ENCODE assay signal across 8 mouse cellular contexts in genomic region chr10:12612235-12612863, GRCm38 (mm10).
A peak's percentile ranks its signal among the peaks of the same experiment; 100 is the strongest.
DNase-seq lines count a peak whose midpoint lies in the region; ATAC-seq and TF ChIP-seq lines count a peak whose summit lies in the region.

No protein-coding gene starts in this region.

- no peak for TF ChIP-seq EP300 in stomach, postnatal 0 days (optimal IDR thresholded peaks at IDR 0.05)

- H3K36me3 ChIP-seq in C2C12 (ENCODE audit: control insufficient read depth, insufficient read depth) = no peaks in the 10 kb centered on the region
- H3K36me3 ChIP-seq in midbrain, embryonic 10.5 days = no peaks in the 10 kb centered on the region
- no peaks in the 10 kb centered on the region for H3K36me3 ChIP-seq in stomach, postnatal 0 days (ENCODE audit: control insufficient read depth, insufficient read depth, low read length)

- H3K79me3 ChIP-seq in C2C12 (ENCODE audit: low read depth) = no peaks in the 10 kb centered on the region

- H3ac ChIP-seq in C2C12 (ENCODE audit: control insufficient read depth, insufficient read length, low read depth) = no peak overlapping the region

- peak; percentile 72; the same call in 1 of the 2 replicates for ATAC-seq in stomach, postnatal 0 days (ENCODE audit: low FRiP score, low TSS enrichment)

- H3K4me1 ChIP-seq in midbrain, embryonic 10.5 days = peaks cover 16% of the 10 kb centered on the region
- no peaks in the 10 kb centered on the region for H3K4me1 ChIP-seq in stomach, postnatal 0 days (replicated peaks; ENCODE audit: control insufficient read depth, insufficient read depth)

- no peaks in the 10 kb centered on the region for H3K79me2 ChIP-seq in C2C12 (ENCODE audit: control insufficient read depth, insufficient read depth)

- DNase-seq in cerebellum, adult 11 months = peak; percentile 16
- DNase-seq in cerebellum, adult 11-12 months = no peak
- DNase-seq in cerebellum, adult 18-20 months = peak; percentile 34 to 40
- peak; percentile 31 to 36 for DNase-seq in frontal cortex, postnatal 36 days (ENCODE audit: low spot score in 2 of 2)
- DNase-seq in layer of hippocampus, adult 9-11 months = peak; percentile 13
- peak; percentile 53 for DNase-seq in midbrain, embryonic 10.5 days (ENCODE audit: low spot score)
- DNase-seq in stomach, postnatal 0 days (ENCODE audit: low spot score) = peak; percentile 71

- no peaks in the 10 kb centered on the region for H3K9me3 ChIP-seq in midbrain, embryonic 10.5 days (replicated peaks)
- H3K9me3 ChIP-seq in stomach, postnatal 0 days (ENCODE audit: control insufficient read depth, low read length) = no peaks in the 10 kb centered on the region

- 35% methylated on average over 4 of the region's 4 CpGs for WGBS in midbrain, embryonic 10.5 days
- WGBS in stomach, postnatal 0 days = 40% methylated on average over 4 of the region's 4 CpGs

- H3K4me3 ChIP-seq in C2C12 (ENCODE audit: insufficient read depth, poor library complexity, severe bottlenecking) = no peak overlapping the region
- H3K4me3 ChIP-seq in midbrain, embryonic 10.5 days = no peak overlapping the region
- H3K4me3 ChIP-seq in stomach, postnatal 0 days (ENCODE audit: low read depth, low read length) = no peak overlapping the region

- H3K9ac ChIP-seq in stomach, postnatal 0 days (ENCODE audit: low read length) = no peak overlapping the region

- H3K4me2 ChIP-seq in stomach, postnatal 0 days (replicated peaks; ENCODE audit: low read depth) = no peak overlapping the region

- TF ChIP-seq CTCF in C2C12 (IDR thresholded peaks at IDR 0.05; ENCODE audit: control insufficient read depth, insufficient read depth, insufficient read length) = peak; percentile 9
- peak; percentile 90 for TF ChIP-seq CTCF in stomach, postnatal 0 days (IDR thresholded peaks at IDR 0.05; ENCODE audit: low read depth)

- no peaks in the 10 kb centered on the region for H3K27me3 ChIP-seq in C2C12 (ENCODE audit: control insufficient read depth, insufficient read depth, insufficient read length)
- H3K27me3 ChIP-seq in midbrain, embryonic 10.5 days (ENCODE audit: low read depth, poor library complexity, severe bottlenecking) = no peaks in the 10 kb centered on the region
- H3K27me3 ChIP-seq in stomach, postnatal 0 days (ENCODE audit: control insufficient read depth, insufficient read depth, low read length) = no peaks in the 10 kb centered on the region

- no peak overlapping the region for H3K27ac ChIP-seq in midbrain, embryonic 10.5 days (replicated peaks)
- no peak overlapping the region for H3K27ac ChIP-seq in stomach, postnatal 0 days (replicated peaks)

TF ChIP-seq in C2C12, 6 proteins besides CTCF, POLR2A, EP300 and RAD21:
- TF ChIP-seq MAX (IDR thresholded peaks at IDR 0.05) (no peak), MYOG (IDR thresholded peaks at IDR 0.05; ENCODE audit: control insufficient read depth, extremely low read depth, insufficient read length) (no peak), USF1 (IDR thresholded peaks at IDR 0.05; ENCODE audit: low read depth) (no peak), CEBPB (IDR thresholded peaks at IDR 0.05; ENCODE audit: low read depth) (no peak), FOSL1 (IDR thresholded peaks at IDR 0.05; ENCODE audit: insufficient read depth, low read length, poor library complexity, severe bottlenecking) (no peak), MYOD1 (IDR thresholded peaks at IDR 0.05; ENCODE audit: control insufficient read depth, insufficient read length, low read depth) (no peak)
